Mouse (Mus musculus) forebrain, embryonic 14.5 days (tissue): ENCODE results near the gene Ntsr1. TPM values are rescaled to one million over a fixed set of nuclear protein-coding genes. Genes with fewer than 3 reads are reported as not detected.

ENCODE experiments used
- ATAC-seq: fragments of 200-750 bp; cut with Nextera tagmentation; 2 replicates; pipeline ENCODE4 v1.8.0; 2017; ENCODE audit warnings: mild to moderate bottlenecking, moderate library complexity
- DNase-seq: peaks from one replicate; pipeline ENCODE4 v3.0.0-alpha.2; 2015; ENCODE audit warnings: low spot score
- H3K27ac ChIP-seq: fragments of 300-500 bp; sonication (generic); 2 replicates; pipeline ENCODE4 v1.5.1; 2014; ENCODE audit warnings: low read depth, mild to moderate bottlenecking, control low read depth, low read length, moderate library complexity
- H3K27me3 ChIP-seq: fragments of 300-500 bp; sonication (generic); replicated peaks from 2 replicates; pipeline ENCODE4 v1.6.1; 2014; ENCODE audit warnings: low read length, control low read depth, mixed read lengths; ENCODE audit not compliant: control insufficient read depth, insufficient read depth
- H3K36me3 ChIP-seq: fragments of 300-500 bp; sonication (generic); 2 replicates; pipeline ENCODE4 v1.6.1; 2014; ENCODE audit warnings: low read length, control low read depth; ENCODE audit not compliant: control insufficient read depth, insufficient read depth
- H3K4me1 ChIP-seq: fragments of 300-500 bp; sonication (generic); 2 replicates; pipeline ENCODE4 v1.6.1; 2014; ENCODE audit warnings: antibody characterized with exemption, low read length, control low read depth; ENCODE audit not compliant: control insufficient read depth, insufficient read depth
- H3K4me2 ChIP-seq: fragments of 300-500 bp; sonication (generic); 2 replicates; pipeline ENCODE4 v1.6.1; 2014; ENCODE audit warnings: mild to moderate bottlenecking, control low read depth, low read length
- H3K4me3 ChIP-seq: fragments of 300-500 bp; sonication (generic); 2 replicates; pipeline ENCODE4 v1.5.1; 2014; ENCODE audit warnings: low read depth, low read length, control low read depth
- H3K9ac ChIP-seq: fragments of 300-500 bp; sonication (generic); 2 replicates; pipeline ENCODE4 v1.6.1; 2014; ENCODE audit warnings: mild to moderate bottlenecking, low read length, control low read depth, moderate library complexity
- H3K9me3 ChIP-seq: fragments of 300-500 bp; sonication (generic); replicated peaks from 2 replicates; pipeline ENCODE4 v1.6.1; 2016; ENCODE audit warnings: low read length, control low read depth, mixed read lengths; ENCODE audit not compliant: control insufficient read depth
- WGBS: fragments of 180-500 bp; shearing (Covaris S2); extraction: QIAGEN DNeasy Blood & Tissue Kit; methylation state at CpG from one replicate; pipeline ENCODE4 v1.1.7; 2014; 5-methylcytosine and 5-hydroxymethylcytosine counted together
- polyA plus RNA-seq: library from polyadenylated mRNA; unstranded; fragments of >200 nt; fragmentation: Nextera tagmentation; extraction: Ambion mirVana; gene quantifications from 2 replicates; pipeline ENCODE4 v1.2.1, GENCODE M21; 2014

Ntsr1 gene
- polyA plus RNA-seq, 1 experiment from 2014 or later: 4.4 TPM

- Histone ChIP-seq H3K4me2 (no peak overlapping the region), H3K36me3 (no peaks in the 10 kb centered on the region), H3K27me3 (no peaks in the 10 kb centered on the region), H3K4me1 (no peaks in the 10 kb centered on the region), H3K9ac (no peak overlapping the region), H3K27ac (no peak overlapping the region), H3K4me3 (no peak overlapping the region), H3K9me3 (no peaks in the 10 kb centered on the region)
- WGBS: 81% methylated on average over 7 of the region's 7 CpGs
- ATAC-seq (no peak), DNase-seq (no peak)
These were observed 33.3 kb upstream of the Ntsr1 start for GRCm38 (mm10) chr2:180466505-180466904.

GRCm38 (mm10) chr2:180468871-180469270, 30.9 kb upstream of the Ntsr1 start:
- H3K27me3 ChIP-seq: no peaks in the 10 kb centered on the region
- 90% methylated on average over 8 of the region's 8 CpGs for WGBS
- no peaks in the 10 kb centered on the region for H3K36me3 ChIP-seq
- no peak for ATAC-seq
- no peaks in the 10 kb centered on the region for H3K4me1 ChIP-seq
- no peak overlapping the region for H3K4me2 ChIP-seq
- no peak overlapping the region for H3K4me3 ChIP-seq
- H3K9ac ChIP-seq: no peak overlapping the region
- no peak for DNase-seq
- no peaks in the 10 kb centered on the region for H3K9me3 ChIP-seq
- H3K27ac ChIP-seq: no peak overlapping the region

DNA sequence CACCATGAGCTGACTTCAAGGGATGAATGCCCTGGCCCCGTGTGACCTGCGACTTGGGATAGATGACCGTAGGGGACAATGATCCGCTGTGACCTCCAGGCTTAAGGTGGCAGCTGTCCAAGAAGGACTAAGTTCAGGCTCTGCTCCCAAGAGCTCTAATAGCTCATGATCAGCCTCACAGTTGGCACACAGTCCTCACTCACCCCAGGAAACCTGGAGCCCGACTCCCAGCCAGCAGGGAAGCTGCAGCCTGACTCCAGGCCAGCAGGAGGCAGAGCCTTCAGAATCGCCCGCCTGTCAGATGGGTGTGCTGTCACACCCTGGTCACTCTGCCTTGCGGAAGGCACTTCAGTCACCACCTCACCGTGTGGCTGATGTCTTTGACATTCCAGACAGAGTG, 30.0 kb upstream of the Ntsr1 start:
- no peak for DNase-seq
- H3K27me3 ChIP-seq: no peaks in the 10 kb centered on the region
- no peaks in the 10 kb centered on the region for H3K36me3 ChIP-seq
- no peak overlapping the region for H3K4me2 ChIP-seq
- no peaks in the 10 kb centered on the region for H3K9me3 ChIP-seq
- H3K4me1 ChIP-seq: no peaks in the 10 kb centered on the region
- no peak overlapping the region for H3K4me3 ChIP-seq
- 74% methylated on average over 9 of the region's 9 CpGs for WGBS
- H3K27ac ChIP-seq: no peak overlapping the region
- H3K9ac ChIP-seq: no peak overlapping the region
- ATAC-seq: no peak

- Histone ChIP-seq H3K4me3 (no peak overlapping the region), H3K4me2 (peak overlapping the region; percentile 14; the same call in 1 of the 2 replicates)
These were observed 27.3 kb upstream of the Ntsr1 start for GRCm38 (mm10) chr2:180472306-180473079.

DNA sequence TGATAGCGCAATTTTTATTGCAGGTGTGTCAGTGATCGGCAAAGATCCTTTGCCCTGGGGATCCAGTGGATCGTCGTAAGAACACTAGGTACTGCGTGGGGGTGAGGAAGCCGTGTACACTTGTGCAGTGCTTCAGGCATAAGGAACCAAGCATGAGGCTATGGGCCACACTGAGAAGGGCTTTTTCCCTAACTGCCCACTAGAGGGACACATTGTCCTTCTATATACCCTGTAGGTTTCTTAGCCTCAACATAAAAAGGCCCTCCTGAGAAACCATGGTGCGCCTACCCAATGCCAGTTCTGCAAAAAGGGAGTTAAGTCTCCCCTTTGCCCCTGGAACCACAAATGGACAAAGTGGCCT, 26.7 kb upstream of the Ntsr1 start:
- 33% methylated on average over 7 of the region's 7 CpGs for WGBS
- no peaks in the 10 kb centered on the region for H3K27me3 ChIP-seq

More at GRCm38 (mm10) chr2:180472306-180473079, 27.3 kb upstream of the Ntsr1 start:
- Histone ChIP-seq H3K9ac (no peak overlapping the region), H3K27me3 (no peaks in the 10 kb centered on the region), H3K9me3 (no peaks in the 10 kb centered on the region), H3K27ac (no peak overlapping the region), H3K36me3 (no peaks in the 10 kb centered on the region), H3K4me1 (no peaks in the 10 kb centered on the region)
- WGBS: 5% methylated on average over 21 of the region's 21 CpGs
- ATAC-seq: peak; percentile 60
- peak; percentile 68 for DNase-seq

GRCm38 (mm10) chr2:180474864-180475263, 24.9 kb upstream of the Ntsr1 start:
- Histone ChIP-seq H3K36me3 (no peaks in the 10 kb centered on the region), H3K27ac (no peak overlapping the region), H3K9ac (no peak overlapping the region), H3K27me3 (no peaks in the 10 kb centered on the region), H3K4me3 (no peak overlapping the region), H3K4me1 (no peaks in the 10 kb centered on the region), H3K4me2 (no peak overlapping the region), H3K9me3 (no peaks in the 10 kb centered on the region)
- WGBS: 90% methylated on average over 3 of the region's 3 CpGs
- ATAC-seq (no peak), DNase-seq (no peak)

More for the DNA sequence above, 26.7 kb upstream of the Ntsr1 start:
- no peak overlapping the region for H3K4me2 ChIP-seq
- ATAC-seq (peak; percentile 93), DNase-seq (peak; percentile 94)
- no peaks in the 10 kb centered on the region for H3K36me3 ChIP-seq
- no peaks in the 10 kb centered on the region for H3K4me1 ChIP-seq
- H3K27ac ChIP-seq: no peak overlapping the region
- H3K9me3 ChIP-seq: no peaks in the 10 kb centered on the region
- H3K4me3 ChIP-seq: no peak overlapping the region
- no peak overlapping the region for H3K9ac ChIP-seq

DNA sequence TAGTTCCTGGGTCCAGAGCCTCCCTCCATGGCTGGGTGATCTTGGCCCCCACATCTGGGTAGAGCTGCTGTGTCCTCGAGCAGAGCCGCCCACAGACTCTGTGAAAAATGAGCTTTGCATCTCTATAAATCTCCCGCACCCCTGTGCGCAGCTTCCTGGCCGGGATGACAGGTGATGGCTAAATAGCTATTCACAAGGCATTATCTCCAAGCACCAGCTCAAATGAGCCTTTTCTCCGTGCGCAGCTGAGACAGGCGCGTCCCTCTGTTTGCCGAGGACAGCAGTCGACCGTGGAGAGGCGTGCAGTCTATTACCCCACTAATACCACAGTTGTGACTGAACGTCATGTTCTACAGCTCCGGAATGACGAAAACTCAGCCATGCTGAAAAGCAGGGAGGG, 17.5 kb upstream of the Ntsr1 start:
- WGBS: 5% methylated on average over 16 of the region's 16 CpGs
- Histone ChIP-seq H3K36me3 (no peaks in the 10 kb centered on the region), H3K4me3 (no peak overlapping the region), H3K4me1 (peaks cover 14% of the 10 kb centered on the region), H3K27ac (peak overlapping the region; percentile 45; the same call in 1 of the 2 replicates), H3K9ac (peak overlapping the region; percentile 30; the same call in 1 of the 2 replicates), H3K9me3 (no peaks in the 10 kb centered on the region), H3K27me3 (no peaks in the 10 kb centered on the region), H3K4me2 (peak overlapping the region; percentile 23; the same call in 1 of the 2 replicates)
- DNase-seq (peak; percentile 60), ATAC-seq (peak; percentile 56; the same call in 1 of the 2 replicates)

DNA sequence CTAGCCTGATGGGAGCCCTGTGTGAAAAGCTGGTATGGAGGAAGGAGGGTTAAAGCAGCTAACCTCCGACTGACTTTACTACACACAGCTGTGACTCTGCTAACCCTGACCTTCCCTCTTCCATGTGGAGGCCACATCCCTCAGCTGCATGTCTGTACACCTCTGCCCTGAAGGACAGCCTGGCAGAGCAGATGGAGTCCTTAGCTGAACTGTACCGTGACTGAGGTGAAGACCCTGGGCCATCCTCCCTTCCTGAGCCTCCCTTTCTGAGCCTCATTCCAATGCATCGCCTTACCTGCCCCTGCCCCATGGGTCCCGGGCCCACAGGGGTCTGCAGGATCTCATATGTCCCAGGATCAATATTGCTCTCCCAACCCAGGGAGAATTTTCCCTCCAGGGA, 14.9 kb upstream of the Ntsr1 start:
- H3K9ac ChIP-seq: no peak overlapping the region
- H3K27me3 ChIP-seq: no peaks in the 10 kb centered on the region
- no peak overlapping the region for H3K4me2 ChIP-seq
- no peak for ATAC-seq
- no peak for DNase-seq
- WGBS: 70% methylated on average over 4 of the region's 4 CpGs
- H3K4me3 ChIP-seq: no peak overlapping the region
- no peaks in the 10 kb centered on the region for H3K9me3 ChIP-seq
- H3K27ac ChIP-seq: 0 out of 2 replicates have a peak overlapping the region, but pooled peaks have one; percentile 3
- H3K36me3 ChIP-seq: no peaks in the 10 kb centered on the region
- peaks cover 30% of the 10 kb centered on the region for H3K4me1 ChIP-seq

- Histone ChIP-seq H3K4me2 (no peak overlapping the region), H3K4me3 (no peak overlapping the region), H3K27ac (peak overlapping the region; percentile 3; the same call in 1 of the 2 replicates), H3K4me1 (peaks cover 30% of the 10 kb centered on the region), H3K36me3 (no peaks in the 10 kb centered on the region), H3K9me3 (no peaks in the 10 kb centered on the region), H3K27me3 (no peaks in the 10 kb centered on the region), H3K9ac (no peak overlapping the region)
- ATAC-seq (no peak), DNase-seq (peak; percentile 44)
- 27% methylated on average over 3 of the region's 3 CpGs for WGBS
These were observed 14.5 kb upstream of the Ntsr1 start for GRCm38 (mm10) chr2:180485306-180485705.
